Mouse (Mus musculus) forebrain, embryonic 16.5 days (tissue): ENCODE results near the gene Uso1. TPM values are rescaled to one million over a fixed set of nuclear protein-coding genes. Genes with fewer than 3 reads are reported as not detected.

Experiments used
- ATAC-seq: fragments of 200-750 bp; cut with Nextera tagmentation; 2 replicates; pipeline ENCODE4 v1.8.0; 2017; ENCODE audit warnings: mild to moderate bottlenecking, moderate library complexity
- H3K27ac ChIP-seq: fragments of 300-500 bp; sonication (generic); 2 replicates; pipeline ENCODE4 v1.5.1; 2014; ENCODE audit warnings: low read length, control low read depth
- H3K27me3 ChIP-seq: fragments of 300-500 bp; sonication (generic); replicated peaks from 2 replicates; pipeline ENCODE4 v1.6.1; 2014; ENCODE audit warnings: low read length; ENCODE audit not compliant: control insufficient read depth, insufficient read depth
- H3K36me3 ChIP-seq: fragments of 300-500 bp; sonication (generic); 2 replicates; pipeline ENCODE4 v1.6.1; 2014; ENCODE audit not compliant: control insufficient read depth, insufficient read depth
- H3K4me1 ChIP-seq: fragments of 300-500 bp; sonication (generic); replicated peaks from 2 replicates; pipeline ENCODE4 v1.6.1; 2014; ENCODE audit warnings: low read length; ENCODE audit not compliant: control insufficient read depth, insufficient read depth
- H3K4me2 ChIP-seq: fragments of 300-500 bp; sonication (generic); 2 replicates; pipeline ENCODE4 v1.6.1; 2014; ENCODE audit warnings: mild to moderate bottlenecking, low read length, control low read depth
- H3K4me3 ChIP-seq: fragments of 300-500 bp; sonication (generic); replicated peaks from 2 replicates; pipeline ENCODE4 v1.5.1; 2014; ENCODE audit warnings: mild to moderate bottlenecking, low read length, control low read depth
- H3K9ac ChIP-seq: fragments of 300-500 bp; sonication (generic); replicated peaks from 2 replicates; pipeline ENCODE4 v1.6.1; 2014; ENCODE audit warnings: low read depth, low read length, control low read depth
- H3K9me3 ChIP-seq: fragments of 300-500 bp; sonication (generic); 2 replicates; pipeline ENCODE4 v1.6.1; 2016; ENCODE audit warnings: low read length; ENCODE audit not compliant: control insufficient read depth
- WGBS: fragments of 180-500 bp; shearing (Covaris S2); extraction: QIAGEN DNeasy Blood & Tissue Kit; methylation state at CpG from one replicate; pipeline ENCODE4 v1.1.7; 2014; 5-methylcytosine and 5-hydroxymethylcytosine counted together
- polyA plus RNA-seq: library from polyadenylated mRNA; unstranded; fragments of >200 nt; fragmentation: Nextera tagmentation; extraction: Ambion mirVana; gene quantifications from 2 replicates; pipeline ENCODE4 v1.2.1, GENCODE M21; 2015

Uso1 gene
- 39.2 and 43.9 TPM in 2 replicates for polyA plus RNA-seq

- Histone ChIP-seq H3K27ac (peak within 1 kb of the TSS; percentile 83), H3K9ac (peak within 1 kb of the TSS; percentile 95), H3K27me3 (no peaks in the 10 kb centered on the region), H3K9me3 (no peaks in the 10 kb centered on the region), H3K36me3 (no peaks in the 10 kb centered on the region), H3K4me2 (peak within 1 kb of the TSS; percentile 85), H3K4me3 (peak within 1 kb of the TSS; percentile 93), H3K4me1 (peaks cover 25% of the 10 kb centered on the region)
- peak; percentile 96 for ATAC-seq
- WGBS, result under 1% methylated on average over 55 of the region's 59 CpGs
These were observed at the start of gene Uso1 for GRCm38 (mm10) chr5:92137239-92138046. Gene Uso1 (plus strand): TSS chr5:92137938.

GRCm38 (mm10) chr5:92093263-92094061 lies 44.3 kb upstream of the Uso1 start:
- no peaks in the 10 kb centered on the region for H3K9me3 ChIP-seq
- H3K36me3 ChIP-seq, result no peaks in the 10 kb centered on the region
- no peaks in the 10 kb centered on the region for H3K27me3 ChIP-seq
- H3K4me1 ChIP-seq, result no peaks in the 10 kb centered on the region
- H3K4me2 ChIP-seq, result no peak overlapping the region
- ATAC-seq, result no peak
- no peak overlapping the region for H3K9ac ChIP-seq
- no peak overlapping the region for H3K4me3 ChIP-seq
- 47% methylated on average over 15 of the region's 15 CpGs for WGBS
- H3K27ac ChIP-seq, result no peak overlapping the region

DNA sequence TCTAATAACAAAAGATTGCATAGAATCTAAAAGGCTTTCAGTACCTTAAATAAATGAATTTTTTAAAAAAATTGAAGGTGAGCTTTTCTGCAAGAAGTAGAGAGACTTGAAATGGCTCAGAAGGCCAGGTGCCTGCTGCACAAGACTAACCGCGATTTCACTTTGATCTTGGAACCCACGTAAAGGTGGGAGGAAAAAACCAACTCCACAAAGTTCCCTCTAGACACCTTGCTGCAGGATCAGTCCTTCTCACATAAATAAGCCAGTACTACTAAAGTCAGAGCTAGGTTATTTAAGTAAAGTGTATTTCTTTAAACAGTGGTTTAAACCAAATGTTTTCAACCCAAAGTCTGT lies 43.7 kb upstream of the Uso1 start:
- Histone ChIP-seq H3K9ac (no peak overlapping the region), H3K9me3 (no peaks in the 10 kb centered on the region), H3K36me3 (no peaks in the 10 kb centered on the region), H3K4me3 (no peak overlapping the region), H3K27me3 (no peaks in the 10 kb centered on the region), H3K4me1 (no peaks in the 10 kb centered on the region), H3K4me2 (no peak overlapping the region), H3K27ac (no peak overlapping the region)
- no peak for ATAC-seq
- WGBS, result 88% methylated on average over 3 of the region's 3 CpGs

DNA sequence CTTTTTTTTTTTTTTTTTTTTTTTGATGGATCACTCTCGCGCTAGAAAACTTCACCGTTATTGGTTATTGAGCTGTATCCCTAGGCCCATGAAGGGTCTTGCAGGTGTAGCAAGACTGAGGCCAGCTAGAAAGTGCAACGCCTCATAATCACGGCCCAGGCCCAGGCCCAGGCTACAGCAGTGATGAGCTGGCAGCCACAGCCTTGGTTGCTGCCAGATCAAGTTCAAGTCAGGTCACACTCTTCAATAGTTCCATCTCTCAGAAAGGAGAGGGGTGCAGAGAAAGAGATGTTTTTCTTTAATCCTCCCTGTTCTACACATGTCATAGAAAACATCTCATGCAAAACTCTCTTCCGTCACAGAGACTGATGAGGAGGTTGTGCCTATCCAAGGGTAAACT lies 41.0 kb upstream of the Uso1 start:
- ATAC-seq, result no peak
- Histone ChIP-seq H3K27ac (no peak overlapping the region), H3K4me1 (no peaks in the 10 kb centered on the region), H3K4me2 (no peak overlapping the region), H3K4me3 (no peak overlapping the region), H3K36me3 (no peaks in the 10 kb centered on the region), H3K9ac (no peak overlapping the region), H3K27me3 (no peaks in the 10 kb centered on the region), H3K9me3 (no peaks in the 10 kb centered on the region)
- 88% methylated on average over 6 of the region's 6 CpGs for WGBS

GRCm38 (mm10) chr5:92097779-92098178 lies 40.0 kb upstream of the Uso1 start:
- Histone ChIP-seq H3K4me1 (no peaks in the 10 kb centered on the region), H3K36me3 (no peaks in the 10 kb centered on the region), H3K4me2 (no peak overlapping the region), H3K27me3 (no peaks in the 10 kb centered on the region), H3K9me3 (no peaks in the 10 kb centered on the region), H3K9ac (no peak overlapping the region), H3K27ac (no peak overlapping the region), H3K4me3 (no peak overlapping the region)
- 89% methylated on average over 4 of the region's 4 CpGs for WGBS
- no peak for ATAC-seq

- H3K4me3 ChIP-seq, result no peak overlapping the region
- H3K9me3 ChIP-seq, result no peaks in the 10 kb centered on the region
- H3K27ac ChIP-seq, result no peak overlapping the region
- H3K27me3 ChIP-seq, result no peaks in the 10 kb centered on the region
- 64% methylated on average over 13 of the region's 13 CpGs for WGBS
- H3K36me3 ChIP-seq, result no peaks in the 10 kb centered on the region
- no peak overlapping the region for H3K4me2 ChIP-seq
- no peak overlapping the region for H3K9ac ChIP-seq
- H3K4me1 ChIP-seq, result no peaks in the 10 kb centered on the region
- no peak for ATAC-seq
These were observed 39.2 kb upstream of the Uso1 start for GRCm38 (mm10) chr5:92098351-92099109.

DNA sequence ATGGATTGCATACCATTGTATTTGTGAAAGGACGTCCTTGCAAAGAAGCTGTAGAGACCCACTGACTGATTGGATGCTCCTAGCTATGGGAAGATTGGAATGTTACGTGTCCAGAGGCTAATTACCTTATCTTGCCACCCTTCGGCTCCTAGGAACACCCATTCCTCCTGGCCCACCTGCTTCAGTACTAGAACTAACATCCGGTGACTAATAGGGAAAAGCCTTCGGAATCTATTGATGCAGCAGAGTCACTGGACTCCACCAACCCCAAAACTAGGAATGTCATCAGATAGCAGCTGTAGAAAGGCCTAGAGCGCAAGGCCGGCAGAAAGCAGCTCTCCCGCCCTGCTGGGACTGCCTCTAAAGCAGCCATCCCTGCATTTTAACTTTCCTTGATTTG lies 36.1 kb upstream of the Uso1 start:
- WGBS, result 90% methylated on average over 8 of the region's 8 CpGs
- Histone ChIP-seq H3K27ac (no peak overlapping the region), H3K4me1 (peaks cover 9% of the 10 kb centered on the region), H3K9ac (no peak overlapping the region), H3K4me3 (no peak overlapping the region), H3K4me2 (no peak overlapping the region), H3K36me3 (no peaks in the 10 kb centered on the region), H3K9me3 (no peaks in the 10 kb centered on the region), H3K27me3 (no peaks in the 10 kb centered on the region)
- no peak for ATAC-seq

DNA sequence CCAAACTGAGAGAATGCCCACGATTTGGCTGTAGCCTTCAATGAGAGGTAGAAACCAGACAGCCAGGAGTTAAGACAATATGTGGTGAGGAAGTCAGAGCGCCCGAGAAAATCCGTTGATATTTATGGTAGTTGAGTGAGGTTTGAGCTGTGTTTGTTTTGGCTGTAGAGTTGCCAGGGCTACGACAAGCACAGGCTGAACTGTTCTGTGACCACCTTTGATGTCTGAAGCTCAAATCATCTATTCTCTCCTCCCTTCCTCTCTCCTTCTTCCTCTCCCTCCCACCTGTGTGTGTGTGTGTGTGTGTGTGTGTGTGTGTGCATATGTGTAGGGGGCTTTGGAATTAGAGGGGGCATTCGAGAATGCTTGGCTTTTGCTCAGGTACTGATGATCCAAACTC lies 34.7 kb upstream of the Uso1 start:
- H3K27me3 ChIP-seq, result no peaks in the 10 kb centered on the region
- no peak overlapping the region for H3K4me2 ChIP-seq
- H3K36me3 ChIP-seq, result no peaks in the 10 kb centered on the region
- no peak for ATAC-seq
- no peak overlapping the region for H3K4me3 ChIP-seq
- 69% methylated on average over 6 of the region's 6 CpGs for WGBS
- H3K9me3 ChIP-seq, result no peaks in the 10 kb centered on the region
- peaks cover 10% of the 10 kb centered on the region for H3K4me1 ChIP-seq
- H3K9ac ChIP-seq, result no peak overlapping the region
- no peak overlapping the region for H3K27ac ChIP-seq

DNA sequence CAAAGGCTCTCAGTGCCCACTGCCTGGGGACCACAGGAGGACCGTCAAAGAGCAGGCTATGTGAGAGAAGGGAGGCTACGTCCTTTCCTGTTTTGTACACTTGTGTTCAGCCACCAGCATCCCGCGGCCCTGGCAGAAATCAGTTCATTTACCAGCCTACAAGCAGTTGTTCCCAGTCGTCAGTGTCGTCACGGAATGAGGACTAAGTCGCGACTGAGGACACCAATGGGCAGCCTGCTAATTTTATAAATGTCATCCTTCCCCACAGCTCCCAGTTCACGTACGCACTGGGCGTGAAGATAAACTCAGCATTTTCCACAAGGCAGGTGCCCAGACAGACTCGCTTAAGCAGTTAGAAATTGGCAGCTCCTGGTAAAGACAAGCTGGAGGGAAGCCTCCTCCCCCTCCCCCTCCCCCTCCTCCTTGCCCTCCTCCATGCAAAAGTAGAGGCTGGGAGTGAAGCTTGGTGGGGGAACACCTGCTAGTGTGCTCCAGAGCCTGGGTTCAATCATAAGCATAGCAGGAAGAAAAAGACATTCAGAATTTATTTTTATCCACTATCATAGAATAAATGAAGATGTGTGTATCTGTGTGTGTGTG lies 33.8 kb upstream of the Uso1 start:
- Histone ChIP-seq H3K4me3 (no peak overlapping the region), H3K4me1 (peaks cover 10% of the 10 kb centered on the region), H3K4me2 (no peak overlapping the region), H3K9me3 (no peaks in the 10 kb centered on the region), H3K27me3 (no peaks in the 10 kb centered on the region), H3K36me3 (no peaks in the 10 kb centered on the region), H3K9ac (no peak overlapping the region), H3K27ac (no peak overlapping the region)
- WGBS, result 56% methylated on average over 13 of the region's 13 CpGs
- ATAC-seq, result peak; percentile 52
